Mouse (Mus musculus): Measurements from ENCODE around the gene Baiap2l2. TPM values are rescaled to one million over a fixed set of nuclear protein-coding genes. Genes with fewer than 3 reads are reported as not detected.

Baiap2l2 gene
- polyA plus RNA-seq, 1 experiment, result 0.14 TPM

DNA sequence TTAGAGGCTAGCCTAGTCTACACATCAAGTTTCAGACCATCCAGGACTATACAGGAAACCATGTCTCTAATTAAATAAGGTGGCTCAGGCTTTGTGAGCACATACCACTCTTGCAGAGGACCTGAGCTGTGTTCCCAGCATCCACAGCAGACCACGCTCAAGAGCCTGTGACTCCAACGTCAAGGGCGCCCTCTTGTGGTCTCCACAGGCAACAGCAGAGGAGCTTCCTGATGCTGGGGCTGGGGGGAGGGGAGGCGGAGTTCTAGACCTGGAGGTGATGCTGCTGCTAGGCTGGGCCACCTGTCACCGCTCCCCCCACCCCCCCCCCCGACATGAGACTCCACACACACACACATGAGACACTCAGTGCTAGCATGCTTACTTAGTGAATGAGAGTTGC lies 5.1 kb downstream of the Baiap2l2 start:
- no peaks in the 10 kb centered on the region for H3K36me3 ChIP-seq (ENCODE audit: control insufficient read depth, insufficient read depth, low read length)
- no peaks in the 10 kb centered on the region for H3K27me3 ChIP-seq (ENCODE audit: control insufficient read depth, insufficient read depth, low read length)
- peak; percentile 43; the same call in 1 of the 2 replicates for TF ChIP-seq CTCF (IDR thresholded peaks at IDR 0.05; ENCODE audit: extremely low read depth, insufficient read depth, insufficient read length, insufficient replicate concordance)
- no peak for TF ChIP-seq POLR2A (IDR thresholded peaks at IDR 0.05; ENCODE audit: low read depth, low read length)
- no peak overlapping the region for H3K27ac ChIP-seq (ENCODE audit: insufficient read depth, low read length)
- no peak for DNase-seq (ENCODE audit: low read depth in 1 of 2, low spot score in 2 of 2)
- 55% methylated on average over 6 of the region's 6 CpGs for WGBS
- peaks cover 5% of the 10 kb centered on the region; the same call in 1 of the 2 replicates for H3K4me1 ChIP-seq (ENCODE audit: control insufficient read depth, insufficient read depth, insufficient read length)
- no peak overlapping the region for H3K4me3 ChIP-seq (ENCODE audit: extremely low read depth, insufficient read depth, insufficient read length)

DNA sequence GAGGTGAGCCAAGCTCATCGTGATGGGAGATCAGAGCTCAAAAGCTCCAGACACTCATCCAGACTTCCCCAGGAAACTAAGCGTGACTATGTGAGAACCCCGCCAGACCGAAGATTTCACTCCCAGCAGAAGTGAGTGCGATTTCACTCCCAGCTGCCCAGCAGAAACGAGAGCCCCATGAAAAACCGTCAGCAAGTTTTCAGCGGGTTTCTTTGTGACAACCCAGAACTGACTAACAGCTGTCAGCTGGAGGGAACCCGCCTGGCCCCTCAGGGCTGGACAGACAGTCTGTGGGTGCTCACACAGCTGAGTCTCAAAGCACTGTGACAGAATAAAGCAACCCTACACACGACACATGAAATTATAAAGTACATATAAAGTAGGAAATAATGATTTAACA lies 7.6 kb downstream of the Baiap2l2 start:
- 65% methylated on average over 10 of the region's 10 CpGs for WGBS
- TF ChIP-seq POLR2A (IDR thresholded peaks at IDR 0.05; ENCODE audit: low read depth, low read length) (no peak), CTCF (IDR thresholded peaks at IDR 0.05; ENCODE audit: extremely low read depth, insufficient read depth, insufficient read length, insufficient replicate concordance) (no peak)

GRCm38 (mm10) chr15:79273020-79273419 lies 12.3 kb downstream of the Baiap2l2 start:
- no peak for DNase-seq (ENCODE audit: low read depth in 1 of 2, low spot score in 2 of 2)
- peaks cover 3% of the 10 kb centered on the region; the same call in 1 of the 2 replicates for H3K4me1 ChIP-seq (ENCODE audit: control insufficient read depth, insufficient read depth, insufficient read length)
- H3K27me3 ChIP-seq (ENCODE audit: control insufficient read depth, insufficient read depth, low read length), result no peaks in the 10 kb centered on the region
- TF ChIP-seq CTCF (IDR thresholded peaks at IDR 0.05; ENCODE audit: extremely low read depth, insufficient read depth, insufficient read length, insufficient replicate concordance) (no peak), POLR2A (IDR thresholded peaks at IDR 0.05; ENCODE audit: low read depth, low read length) (no peak)
- no peak overlapping the region for H3K4me3 ChIP-seq (ENCODE audit: extremely low read depth, insufficient read depth, insufficient read length)
- 90% methylated on average over 10 of the region's 10 CpGs for WGBS
- no peak overlapping the region for H3K27ac ChIP-seq (ENCODE audit: insufficient read depth, low read length)
- no peaks in the 10 kb centered on the region for H3K36me3 ChIP-seq (ENCODE audit: control insufficient read depth, insufficient read depth, low read length)

More for the DNA sequence above, 7.6 kb downstream of the Baiap2l2 start:
- peaks cover 5% of the 10 kb centered on the region; the same call in 1 of the 2 replicates for H3K4me1 ChIP-seq (ENCODE audit: control insufficient read depth, insufficient read depth, insufficient read length)
- no peak overlapping the region for H3K4me3 ChIP-seq (ENCODE audit: extremely low read depth, insufficient read depth, insufficient read length)
- H3K27me3 ChIP-seq (ENCODE audit: control insufficient read depth, insufficient read depth, low read length), result no peaks in the 10 kb centered on the region
- DNase-seq (ENCODE audit: low read depth in 1 of 2, low spot score in 2 of 2), result no peak
- no peaks in the 10 kb centered on the region for H3K36me3 ChIP-seq (ENCODE audit: control insufficient read depth, insufficient read depth, low read length)
- no peak overlapping the region for H3K27ac ChIP-seq (ENCODE audit: insufficient read depth, low read length)

DNA sequence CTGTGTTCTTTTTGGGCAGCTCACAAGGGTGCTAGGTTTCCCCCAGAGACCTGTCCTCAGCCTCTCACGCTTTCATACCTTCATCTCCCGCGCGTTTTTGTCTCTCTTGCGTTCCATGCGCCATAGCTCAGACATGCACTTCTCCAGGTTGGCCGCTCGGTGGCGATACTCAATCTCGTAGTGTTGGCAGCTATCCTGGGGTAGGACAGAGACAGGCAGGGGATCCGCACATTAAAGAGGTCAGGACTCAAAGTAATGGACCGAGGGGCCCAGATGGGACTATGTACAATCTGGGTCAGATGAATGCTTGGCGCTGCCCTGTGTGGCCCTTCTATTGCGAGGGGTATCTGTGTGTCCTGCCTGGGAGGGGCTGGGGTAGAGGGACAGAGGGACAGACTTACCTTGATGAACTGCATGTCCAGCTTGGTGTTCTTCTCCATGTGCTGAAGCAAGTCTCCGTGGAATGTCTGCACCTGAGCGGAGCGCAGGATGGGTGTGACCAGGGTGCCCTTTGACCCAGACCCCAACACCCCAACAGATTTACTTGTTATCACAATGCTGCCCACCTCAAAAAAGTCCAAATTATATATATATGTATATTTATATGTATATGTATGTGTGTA lies 14.1 kb downstream of the Baiap2l2 start:
- Histone ChIP-seq H3K4me1 (ENCODE audit: control insufficient read depth, insufficient read depth, insufficient read length) (peaks cover 3% of the 10 kb centered on the region; the same call in 1 of the 2 replicates), H3K4me3 (ENCODE audit: extremely low read depth, insufficient read depth, insufficient read length) (peak overlapping the region; percentile 61; the same call in 1 of the 2 replicates), H3K27me3 (ENCODE audit: control insufficient read depth, insufficient read depth, low read length) (no peaks in the 10 kb centered on the region), H3K27ac (ENCODE audit: insufficient read depth, low read length) (no peak overlapping the region), H3K36me3 (ENCODE audit: control insufficient read depth, insufficient read depth, low read length) (no peaks in the 10 kb centered on the region)
- TF ChIP-seq POLR2A (IDR thresholded peaks at IDR 0.05; ENCODE audit: low read depth, low read length), result no peak
- TF ChIP-seq CTCF (IDR thresholded peaks at IDR 0.05; ENCODE audit: extremely low read depth, insufficient read depth, insufficient read length, insufficient replicate concordance), result peak; percentile 63; the same call in 1 of the 2 replicates
- WGBS, result 20% methylated on average over 17 of the region's 17 CpGs
- peak; percentile 32 to 40 for DNase-seq (ENCODE audit: low read depth in 1 of 2, low spot score in 2 of 2)

- Histone ChIP-seq H3K4me3 (ENCODE audit: extremely low read depth, insufficient read depth, insufficient read length) (peak overlapping the region; percentile 61), H3K27me3 (ENCODE audit: control insufficient read depth, insufficient read depth, low read length) (no peaks in the 10 kb centered on the region), H3K27ac (ENCODE audit: insufficient read depth, low read length) (0 out of 2 replicates have a peak overlapping the region, but pooled peaks have one; percentile 38), H3K36me3 (ENCODE audit: control insufficient read depth, insufficient read depth, low read length) (no peaks in the 10 kb centered on the region), H3K4me1 (ENCODE audit: control insufficient read depth, insufficient read depth, insufficient read length) (peaks cover 3% of the 10 kb centered on the region; the same call in 1 of the 2 replicates)
- 1% methylated on average over 33 of the region's 33 CpGs for WGBS
- peak; percentile 57 to 78 for DNase-seq (ENCODE audit: low read depth in 1 of 2, low spot score in 2 of 2)
- TF ChIP-seq POLR2A (IDR thresholded peaks at IDR 0.05; ENCODE audit: low read depth, low read length) (peak; percentile 35; the same call in 1 of the 2 replicates), CTCF (IDR thresholded peaks at IDR 0.05; ENCODE audit: extremely low read depth, insufficient read depth, insufficient read length, insufficient replicate concordance) (no peak)
These were observed 14.8 kb downstream of the Baiap2l2 start for GRCm38 (mm10) chr15:79270317-79271123.

DNA sequence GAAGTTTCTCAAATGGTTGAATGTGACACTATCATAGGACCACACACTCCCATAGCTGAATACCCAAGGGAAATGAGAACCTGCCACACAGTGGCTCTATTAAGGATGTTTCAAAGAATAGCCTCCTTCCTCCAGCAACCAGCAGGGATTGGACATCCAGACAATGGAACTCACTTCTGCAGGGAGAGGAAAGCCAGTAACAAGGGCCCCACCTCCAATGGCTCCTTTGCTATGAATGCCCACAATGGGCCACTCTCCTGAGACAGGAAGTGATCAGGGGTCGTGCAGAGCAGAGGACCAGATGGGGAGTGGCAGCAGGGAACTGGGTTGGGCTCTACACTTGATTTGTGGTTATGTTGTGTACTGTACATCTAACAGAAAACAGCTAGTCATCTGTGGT lies 16.8 kb downstream of the Baiap2l2 start:
- H3K27me3 ChIP-seq (ENCODE audit: control insufficient read depth, insufficient read depth, low read length), result no peaks in the 10 kb centered on the region
- TF ChIP-seq POLR2A (IDR thresholded peaks at IDR 0.05; ENCODE audit: low read depth, low read length), result no peak
- no peak for TF ChIP-seq CTCF (IDR thresholded peaks at IDR 0.05; ENCODE audit: extremely low read depth, insufficient read depth, insufficient read length, insufficient replicate concordance)
- DNase-seq (ENCODE audit: low read depth in 1 of 2, low spot score in 2 of 2), result no peak
- H3K36me3 ChIP-seq (ENCODE audit: control insufficient read depth, insufficient read depth, low read length), result no peaks in the 10 kb centered on the region
- H3K27ac ChIP-seq (ENCODE audit: insufficient read depth, low read length), result no peak overlapping the region
- WGBS, result 15% methylated on average over 1 of the region's 1 CpGs
- peaks cover 5% of the 10 kb centered on the region; the same call in 1 of the 2 replicates for H3K4me1 ChIP-seq (ENCODE audit: control insufficient read depth, insufficient read depth, insufficient read length)
- no peak overlapping the region for H3K4me3 ChIP-seq (ENCODE audit: extremely low read depth, insufficient read depth, insufficient read length)
